Mouse (Mus musculus): ENCODE data around the gene Slc8a1. TPM values are rescaled to one million over a fixed set of nuclear protein-coding genes. Genes with fewer than 3 reads are reported as not detected.

Gene Slc8a1
- total and polyA plus RNA-seq, 3 experiments, result not detected

DNA sequence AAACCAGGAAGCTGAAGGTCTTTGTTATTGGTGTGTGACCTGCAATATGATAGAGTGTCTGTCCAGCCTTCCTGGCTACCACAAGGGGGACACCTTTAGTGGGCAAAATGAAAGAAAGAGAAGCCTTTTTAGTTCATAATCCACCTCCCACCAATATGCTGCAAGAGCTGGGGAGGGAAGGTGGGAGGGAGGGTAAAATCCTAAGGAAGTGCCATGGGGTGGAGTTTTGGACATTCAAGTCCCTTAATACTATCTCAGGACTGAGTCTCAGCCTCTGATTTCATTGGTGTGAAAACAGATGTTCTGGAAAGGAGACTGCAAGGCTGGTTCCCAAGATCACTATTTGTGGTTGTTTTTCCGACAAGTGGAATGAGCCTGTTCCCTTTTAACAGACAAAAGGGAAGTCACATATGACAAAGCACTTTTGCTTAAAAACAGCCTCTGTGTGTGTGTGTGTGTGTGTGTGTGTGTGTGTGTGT is 25.9 kb downstream of the Slc8a1 start:
- H3K4me1 ChIP-seq (ENCODE audit: control insufficient read depth in 1 of 2, insufficient read depth in 2 of 2), result no peaks in the 10 kb centered on the region
- H3K9me3 ChIP-seq (replicated peaks; ENCODE audit: low read length), result peaks cover 27% of the 10 kb centered on the region
- in situ Hi-C loops (cut with MboI; ENCODE audit: low pct_ligation_motif_present, low pct_unique_long_range_greater_than_20kb, low sequenced_read_pairs) (no loop called here), dilution Hi-C loops (cut with MboI; ENCODE audit: extremely low pct_ligation_motif_present, extremely low pct_unique_long_range_greater_than_20kb, low sequenced_read_pairs) (no loop called here)
- no peaks in the 10 kb centered on the region for H3K27me3 ChIP-seq (replicated peaks)
- no peak overlapping the region for H3K4me3 ChIP-seq (replicated peaks in 1 of 3; ENCODE audit: low read depth in 2 of 3, low read length in 2 of 3, poor library complexity in 1 of 3)
- TF ChIP-seq JUN (IDR thresholded peaks at IDR 0.05; ENCODE audit: insufficient read depth, low read depth, low read length) (no peak), ELF1 (IDR thresholded peaks at IDR 0.05; ENCODE audit: low read depth, low read length) (no peak), ZMIZ1 (IDR thresholded peaks at IDR 0.05; ENCODE audit: low read depth, low read length) (no peak), TBP (conservative IDR thresholded peaks at IDR 0.05; ENCODE audit: low read depth, low read length) (no peak), PAX5 (IDR thresholded peaks at IDR 0.05; ENCODE audit: low read length) (no peak), E2F4 (IDR thresholded peaks at IDR 0.05; ENCODE audit: insufficient replicate concordance, low read depth, low read length) (no peak), RAD21 (IDR thresholded peaks at IDR 0.05; ENCODE audit: low read depth, low read length) (no peak), ZNF384 (IDR thresholded peaks at IDR 0.05; ENCODE audit: low read depth, low read length) (no peak), NRF1 (IDR thresholded peaks at IDR 0.05; ENCODE audit: low read depth, low read length) (no peak), MAZ (IDR thresholded peaks at IDR 0.05; ENCODE audit: low read depth, low read length) (no peak), ZKSCAN1 (IDR thresholded peaks at IDR 0.05; ENCODE audit: borderline replicate concordance, low read depth, low read length) (no peak), MAX (IDR thresholded peaks at IDR 0.05; ENCODE audit: low read length) (no peak), USF2 (conservative IDR thresholded peaks at IDR 0.05; ENCODE audit: low read depth, low read length) (no peak), IRF4 (IDR thresholded peaks at IDR 0.05; ENCODE audit: low read depth, low read length) (no peak), MXI1 (IDR thresholded peaks at IDR 0.05; ENCODE audit: low read depth, low read length) (no peak), KAT2A (IDR thresholded peaks at IDR 0.05; ENCODE audit: insufficient replicate concordance, low read length) (no peak), SIN3A (IDR thresholded peaks at IDR 0.05; ENCODE audit: low read length) (no peak), MEF2A (IDR thresholded peaks at IDR 0.05; ENCODE audit: borderline replicate concordance, low read depth, low read length) (no peak), SMC3 (IDR thresholded peaks at IDR 0.05; ENCODE audit: low read depth, low read length) (no peak)
- no peaks in the 10 kb centered on the region for H3K36me3 ChIP-seq (replicated peaks in 1 of 2; ENCODE audit: control insufficient read depth in 1 of 2, insufficient read depth in 1 of 2, low read length in 1 of 2)
- no peak overlapping the region for H3K27ac ChIP-seq (ENCODE audit: insufficient read depth, low read depth)
- H3K79me2 ChIP-seq (replicated peaks; ENCODE audit: control insufficient read depth, extremely low read depth, insufficient read depth, poor library complexity, severe bottlenecking), result no peaks in the 10 kb centered on the region
- H3K9ac ChIP-seq (ENCODE audit: insufficient read depth, low read depth), result no peak overlapping the region
- H3K4me2 ChIP-seq (ENCODE audit: insufficient read depth, low read depth, poor library complexity, severe bottlenecking), result no peak overlapping the region
- no peak for DNase-seq (ENCODE audit: extremely low read depth)

DNA sequence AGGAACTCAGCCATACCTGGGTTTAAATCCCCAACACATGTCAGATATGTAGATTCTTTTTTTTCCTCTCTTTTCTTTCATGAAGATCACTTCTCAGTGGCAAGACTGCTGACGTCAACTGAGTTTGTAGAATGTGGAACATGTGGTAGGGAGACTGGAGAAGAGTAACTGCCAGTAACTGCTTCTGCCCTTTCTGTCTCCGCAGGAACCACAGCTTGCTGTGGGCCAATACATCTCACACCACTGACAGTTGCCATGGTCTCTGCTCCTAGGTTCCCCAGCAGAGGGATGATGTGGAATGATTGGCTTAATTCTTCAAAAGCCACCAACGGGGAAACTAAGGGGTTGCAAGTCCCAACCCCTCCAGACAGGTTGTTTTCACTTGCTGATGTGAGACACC is 33.4 kb downstream of the Slc8a1 start:
- TF ChIP-seq MAFK (IDR thresholded peaks at IDR 0.05; ENCODE audit: insufficient replicate concordance, low read length) (no peak), USF2 (conservative IDR thresholded peaks at IDR 0.05; ENCODE audit: low read depth, low read length) (no peak), MEF2A (IDR thresholded peaks at IDR 0.05; ENCODE audit: borderline replicate concordance, low read depth, low read length) (no peak), ZNF384 (IDR thresholded peaks at IDR 0.05; ENCODE audit: low read depth, low read length) (no peak), PAX5 (IDR thresholded peaks at IDR 0.05; ENCODE audit: low read length) (no peak), ZC3H11A (IDR thresholded peaks at IDR 0.05; ENCODE audit: low read depth, low read length) (no peak), CHD1 (IDR thresholded peaks at IDR 0.05; ENCODE audit: low read depth, low read length) (no peak)
- Histone ChIP-seq H3K79me2 (replicated peaks; ENCODE audit: control insufficient read depth, extremely low read depth, insufficient read depth, poor library complexity, severe bottlenecking) (no peaks in the 10 kb centered on the region), H3K9ac (ENCODE audit: insufficient read depth, low read depth) (no peak overlapping the region), H3K27me3 (replicated peaks) (no peaks in the 10 kb centered on the region), H3K4me2 (ENCODE audit: insufficient read depth, low read depth, poor library complexity, severe bottlenecking) (no peak overlapping the region), H3K4me3 (replicated peaks in 1 of 3; ENCODE audit: low read depth in 2 of 3, low read length in 2 of 3, poor library complexity in 1 of 3) (no peak overlapping the region), H3K9me3 (replicated peaks; ENCODE audit: low read length) (peaks cover 45% of the 10 kb centered on the region), H3K27ac (ENCODE audit: insufficient read depth, low read depth) (no peak overlapping the region), H3K4me1 (ENCODE audit: control insufficient read depth in 1 of 2, insufficient read depth in 2 of 2) (no peaks in the 10 kb centered on the region), H3K36me3 (replicated peaks in 1 of 2; ENCODE audit: control insufficient read depth in 1 of 2, insufficient read depth in 1 of 2, low read length in 1 of 2) (no peaks in the 10 kb centered on the region)
- dilution Hi-C loops (cut with MboI; ENCODE audit: extremely low pct_ligation_motif_present, extremely low pct_unique_long_range_greater_than_20kb, low sequenced_read_pairs) (no loop called here), in situ Hi-C loops (cut with MboI; ENCODE audit: low pct_ligation_motif_present, low pct_unique_long_range_greater_than_20kb, low sequenced_read_pairs) (no loop called here)
- no peak for DNase-seq (ENCODE audit: extremely low read depth)
